Mouse (Mus musculus) adrenal gland, postnatal 4 days (tissue): ENCODE results near the gene Cd207. TPM values are rescaled to one million over a fixed set of nuclear protein-coding genes. Genes with fewer than 3 reads are reported as not detected.

Experiments used
- DNase-seq, 2 experiments: peaks; one replicate each; pipeline ENCODE4 v3.0.0; 2021 to 2022; ENCODE audit warnings: low spot score in 2 of 2, mixed read lengths in 2 of 2
- long read RNA-seq, 2 experiments: library from polyadenylated mRNA; stranded (forward); transcript quantifications; one replicate each; pipeline ENCODE4 v2.0.0; 2021
- total RNA-seq, 2 experiments: library from RNA; stranded (reverse); gene quantifications; 2 replicates each; pipeline ENCODE4 v1.2.3; 2021

Cd207 gene
- total RNA-seq = under 1 TPM in 1 of 2 experiments, not detected in 1; 0.45 TPM
- long read RNA-seq, experiment 1, partial matches to known transcripts = 0 of 2 reads
- long read RNA-seq, experiment 1, other reads (novel, unspliced or antisense) = 0 of 2 reads
- long read RNA-seq, experiment 2 = 0 reads

GRCm38 (mm10) chr6:83677757-83678156 lies at the start of gene Cd207:
Gene Cd207, minus strand, starts transcription at chr6:83677857.
- no peak for DNase-seq

- DNase-seq = no peak
Measured at GRCm38 (mm10) chr6:83727178-83727577, 49.5 kb upstream of the Cd207 start.

GRCm38 (mm10) chr6:83722526-83722925 lies 44.9 kb upstream of the Cd207 start:
- DNase-seq = no peak

GRCm38 (mm10) chr6:83717026-83717425 lies 39.4 kb upstream of the Cd207 start:
- no peak for DNase-seq

- DNase-seq = no peak
Measured at GRCm38 (mm10) chr6:83715461-83716196, 38.0 kb upstream of the Cd207 start.

GRCm38 (mm10) chr6:83714221-83715123 lies 36.8 kb upstream of the Cd207 start:
- no peak for DNase-seq

GRCm38 (mm10) chr6:83713271-83714136 lies 35.8 kb upstream of the Cd207 start:
- DNase-seq = no peak

GRCm38 (mm10) chr6:83711725-83712475 lies 34.2 kb upstream of the Cd207 start:
- no peak for DNase-seq

- DNase-seq = peak; percentile 41 to 57
Measured at GRCm38 (mm10) chr6:83711067-83711675, 33.5 kb upstream of the Cd207 start, which contains the start of gene Vax2. Gene Vax2, plus strand, starts transcription at chr6:83711264.

GRCm38 (mm10) chr6:83710361-83711066 lies 32.9 kb upstream of the Cd207 start:
- no peak for DNase-seq

- no peak for DNase-seq
Measured at GRCm38 (mm10) chr6:83707738-83708510, 30.3 kb upstream of the Cd207 start.

- no peak for DNase-seq
Measured at GRCm38 (mm10) chr6:83704701-83705100, 27.0 kb upstream of the Cd207 start.

- no peak for DNase-seq
Measured at GRCm38 (mm10) chr6:83704294-83704693, 26.6 kb upstream of the Cd207 start.

- DNase-seq = no peak
Measured at GRCm38 (mm10) chr6:83703722-83704078, 26.0 kb upstream of the Cd207 start.

GRCm38 (mm10) chr6:83703000-83703721 lies 25.5 kb upstream of the Cd207 start:
- no peak for DNase-seq

GRCm38 (mm10) chr6:83702146-83702999 lies 24.7 kb upstream of the Cd207 start:
- DNase-seq = no peak

- DNase-seq = no peak
Measured at GRCm38 (mm10) chr6:83701001-83701400, 23.3 kb upstream of the Cd207 start.
